Mouse (Mus musculus): ENCODE results near the gene Zfp426.

DNA sequence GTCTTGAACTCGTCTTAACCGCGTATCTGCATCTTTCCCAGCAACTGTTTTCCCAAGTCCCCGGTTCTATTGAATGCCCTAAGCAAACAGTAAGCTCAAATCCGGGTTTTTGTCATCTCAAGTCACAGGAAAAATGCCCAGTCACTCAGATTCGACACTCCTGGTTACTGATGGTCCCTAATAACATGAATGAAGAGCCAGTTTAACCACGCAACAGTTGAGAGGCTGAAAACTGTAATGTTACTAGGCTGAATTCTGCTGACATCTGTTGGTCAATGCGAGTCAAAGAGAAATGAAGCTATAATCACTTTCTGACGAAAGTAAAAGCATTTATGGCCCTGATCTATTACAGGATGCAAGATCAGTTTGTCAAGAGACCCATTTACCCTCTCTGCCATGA is 735 bp upstream of the Zfp426 start:
- no peak for TF ChIP-seq CTCF (IDR thresholded peaks at IDR 0.05; ENCODE audit: insufficient read depth, low read depth, low read length)
- no peak for TF ChIP-seq POLR2A (IDR thresholded peaks at IDR 0.05; ENCODE audit: insufficient read depth, low read depth, low read length)
